Mouse (Mus musculus): ENCODE data around the gene Nfkbid. TPM values are rescaled to one million over a fixed set of nuclear protein-coding genes. Genes with fewer than 3 reads are reported as not detected.
A peak's percentile ranks its signal among the peaks of the same experiment; 100 is the strongest.

Nfkbid gene
- polyA plus RNA-seq, 1 experiment, result 3.1 TPM

- TF ChIP-seq POLR2A (IDR thresholded peaks at IDR 0.05; ENCODE audit: low read depth, low read length), result no peak
- no peak for TF ChIP-seq CTCF (conservative IDR thresholded peaks at IDR 0.05; ENCODE audit: insufficient read depth, insufficient read length, low read depth, low read length)
- Histone ChIP-seq H3K4me1 (ENCODE audit: control insufficient read depth, insufficient read depth, low read length) (no peaks in the 10 kb centered on the region), H3K4me3 (ENCODE audit: insufficient read depth, low read depth, low read length) (peak overlapping the region; percentile 70), H3K27ac (ENCODE audit: insufficient read depth, low read depth, low read length) (peak overlapping the region; percentile 37; the same call in 1 of the 2 replicates), H3K36me3 (ENCODE audit: control insufficient read depth, insufficient read depth, low read length) (no peaks in the 10 kb centered on the region), H3K27me3 (replicated peaks; ENCODE audit: control insufficient read depth, insufficient read depth, low read length) (no peaks in the 10 kb centered on the region)
- peak; percentile 26 for DNase-seq
- WGBS, result 38% methylated on average over 23 of the region's 23 CpGs
These were observed 1.6 kb downstream of the Nfkbid start for GRCm38 (mm10) chr7:30423071-30423641.

GRCm38 (mm10) chr7:30429327-30429726 is 7.8 kb downstream of the Nfkbid start:
- TF ChIP-seq POLR2A (IDR thresholded peaks at IDR 0.05; ENCODE audit: low read depth, low read length), result no peak
- TF ChIP-seq CTCF (conservative IDR thresholded peaks at IDR 0.05; ENCODE audit: insufficient read depth, insufficient read length, low read depth, low read length), result no peak
- H3K27me3 ChIP-seq (replicated peaks; ENCODE audit: control insufficient read depth, insufficient read depth, low read length), result no peaks in the 10 kb centered on the region
- H3K4me3 ChIP-seq (ENCODE audit: insufficient read depth, low read depth, low read length), result no peak overlapping the region
- no peaks in the 10 kb centered on the region for H3K4me1 ChIP-seq (ENCODE audit: control insufficient read depth, insufficient read depth, low read length)
- H3K27ac ChIP-seq (ENCODE audit: insufficient read depth, low read depth, low read length), result no peak overlapping the region
- no peak for DNase-seq
- no peaks in the 10 kb centered on the region for H3K36me3 ChIP-seq (ENCODE audit: control insufficient read depth, insufficient read depth, low read length)

DNA sequence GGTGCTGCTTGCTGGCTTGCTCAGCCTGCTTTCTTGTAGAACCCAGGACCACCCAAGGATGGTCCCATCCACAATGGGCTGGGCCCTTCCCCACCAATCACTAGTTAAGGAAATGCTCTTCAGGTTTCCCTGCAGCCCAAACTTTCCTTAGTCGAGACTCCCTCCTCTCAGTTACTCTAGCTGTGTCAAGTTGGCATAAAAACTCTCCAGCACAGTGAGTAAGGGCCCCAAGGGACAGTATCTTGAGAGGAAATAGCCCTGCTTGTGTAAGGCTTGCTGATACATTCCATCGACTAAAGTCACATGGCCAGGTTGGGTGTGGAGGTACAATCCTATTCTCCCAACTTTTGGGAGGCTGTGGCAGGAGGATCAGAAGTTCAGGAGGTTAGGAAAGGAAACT is 8.7 kb downstream of the Nfkbid start:
- Histone ChIP-seq H3K36me3 (ENCODE audit: control insufficient read depth, insufficient read depth, low read length) (no peaks in the 10 kb centered on the region), H3K4me3 (ENCODE audit: insufficient read depth, low read depth, low read length) (no peak overlapping the region), H3K27me3 (replicated peaks; ENCODE audit: control insufficient read depth, insufficient read depth, low read length) (no peaks in the 10 kb centered on the region), H3K27ac (ENCODE audit: insufficient read depth, low read depth, low read length) (no peak overlapping the region), H3K4me1 (ENCODE audit: control insufficient read depth, insufficient read depth, low read length) (no peaks in the 10 kb centered on the region)
- no peak for DNase-seq
- TF ChIP-seq POLR2A (IDR thresholded peaks at IDR 0.05; ENCODE audit: low read depth, low read length) (no peak), CTCF (conservative IDR thresholded peaks at IDR 0.05; ENCODE audit: insufficient read depth, insufficient read length, low read depth, low read length) (no peak)
- 36% methylated on average over 2 of the region's 2 CpGs for WGBS

- no peak overlapping the region for H3K27ac ChIP-seq (ENCODE audit: insufficient read depth, low read depth, low read length)
- no peaks in the 10 kb centered on the region for H3K36me3 ChIP-seq (ENCODE audit: control insufficient read depth, insufficient read depth, low read length)
- H3K27me3 ChIP-seq (replicated peaks; ENCODE audit: control insufficient read depth, insufficient read depth, low read length), result no peaks in the 10 kb centered on the region
- H3K4me1 ChIP-seq (ENCODE audit: control insufficient read depth, insufficient read depth, low read length), result no peaks in the 10 kb centered on the region
- peak; percentile 64 for DNase-seq
- TF ChIP-seq CTCF (conservative IDR thresholded peaks at IDR 0.05; ENCODE audit: insufficient read depth, insufficient read length, low read depth, low read length) (peak; percentile 63), POLR2A (IDR thresholded peaks at IDR 0.05; ENCODE audit: low read depth, low read length) (no peak)
- no peak overlapping the region for H3K4me3 ChIP-seq (ENCODE audit: insufficient read depth, low read depth, low read length)
- 0% methylated on average over 3 of the region's 3 CpGs for WGBS
These were observed 10.3 kb downstream of the Nfkbid start for GRCm38 (mm10) chr7:30431793-30432192.

DNA sequence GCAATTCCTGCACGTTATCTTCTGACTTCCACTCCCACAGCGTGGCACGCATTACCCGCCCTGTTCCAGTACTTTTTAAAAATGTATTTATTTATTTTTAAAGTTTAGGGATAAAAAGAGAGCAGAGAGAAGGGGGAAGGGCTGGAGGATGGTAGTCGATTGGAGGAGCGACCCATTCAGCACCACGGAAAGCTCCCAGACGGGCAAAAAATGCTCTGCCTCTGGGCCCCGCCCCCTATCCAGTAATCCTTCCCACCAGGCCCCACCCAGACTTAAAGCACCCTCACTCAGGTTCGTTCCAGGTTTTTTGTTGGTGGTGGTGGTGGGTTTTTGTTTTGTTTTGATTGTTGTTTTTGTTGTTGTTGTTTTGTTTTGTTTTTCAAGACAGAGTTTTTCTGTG is 12.7 kb downstream of the Nfkbid start:
- no peak overlapping the region for H3K27ac ChIP-seq (ENCODE audit: insufficient read depth, low read depth, low read length)
- TF ChIP-seq CTCF (conservative IDR thresholded peaks at IDR 0.05; ENCODE audit: insufficient read depth, insufficient read length, low read depth, low read length) (no peak), POLR2A (IDR thresholded peaks at IDR 0.05; ENCODE audit: low read depth, low read length) (no peak)
- WGBS, result under 1% methylated on average over 10 of the region's 10 CpGs

GRCm38 (mm10) chr7:30434701-30435100 is 13.2 kb downstream of the Nfkbid start:
- WGBS, result 66% methylated on average over 10 of the region's 10 CpGs
- no peaks in the 10 kb centered on the region for H3K36me3 ChIP-seq (ENCODE audit: control insufficient read depth, insufficient read depth, low read length)
- no peak overlapping the region for H3K4me3 ChIP-seq (ENCODE audit: insufficient read depth, low read depth, low read length)
- H3K4me1 ChIP-seq (ENCODE audit: control insufficient read depth, insufficient read depth, low read length), result no peaks in the 10 kb centered on the region
- TF ChIP-seq POLR2A (IDR thresholded peaks at IDR 0.05; ENCODE audit: low read depth, low read length) (no peak), CTCF (conservative IDR thresholded peaks at IDR 0.05; ENCODE audit: insufficient read depth, insufficient read length, low read depth, low read length) (no peak)
- no peaks in the 10 kb centered on the region for H3K27me3 ChIP-seq (replicated peaks; ENCODE audit: control insufficient read depth, insufficient read depth, low read length)
- no peak overlapping the region for H3K27ac ChIP-seq (ENCODE audit: insufficient read depth, low read depth, low read length)
- no peak for DNase-seq

More for the DNA sequence above, 12.7 kb downstream of the Nfkbid start:
- H3K4me1 ChIP-seq (ENCODE audit: control insufficient read depth, insufficient read depth, low read length), result no peaks in the 10 kb centered on the region
- no peaks in the 10 kb centered on the region for H3K36me3 ChIP-seq (ENCODE audit: control insufficient read depth, insufficient read depth, low read length)
- no peaks in the 10 kb centered on the region for H3K27me3 ChIP-seq (replicated peaks; ENCODE audit: control insufficient read depth, insufficient read depth, low read length)
- no peak overlapping the region for H3K4me3 ChIP-seq (ENCODE audit: insufficient read depth, low read depth, low read length)
- DNase-seq, result peak; percentile 59

DNA sequence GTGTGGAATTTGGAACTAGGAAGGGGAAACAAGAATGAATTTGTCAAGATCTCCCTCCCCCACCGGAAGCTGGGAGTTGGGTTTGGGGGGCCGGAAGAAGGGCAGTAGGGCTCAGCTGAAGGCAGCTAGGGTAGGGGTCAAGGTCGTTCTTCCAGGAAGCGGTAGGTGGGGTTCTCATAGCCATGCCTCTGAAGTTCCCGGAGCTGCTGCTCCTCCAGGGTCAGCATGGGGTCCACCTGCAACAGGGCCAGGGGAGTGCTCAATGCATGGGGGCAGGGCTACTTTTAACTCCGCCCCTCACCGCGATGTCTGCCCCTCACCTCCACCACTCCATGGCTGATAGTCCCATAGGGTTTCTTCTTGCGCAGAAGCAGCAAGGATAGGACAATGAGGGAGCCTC is 13.6 kb downstream of the Nfkbid start:
- Histone ChIP-seq H3K4me3 (ENCODE audit: insufficient read depth, low read depth, low read length) (no peak overlapping the region), H3K36me3 (ENCODE audit: control insufficient read depth, insufficient read depth, low read length) (no peaks in the 10 kb centered on the region), H3K4me1 (ENCODE audit: control insufficient read depth, insufficient read depth, low read length) (no peaks in the 10 kb centered on the region), H3K27ac (ENCODE audit: insufficient read depth, low read depth, low read length) (no peak overlapping the region), H3K27me3 (replicated peaks; ENCODE audit: control insufficient read depth, insufficient read depth, low read length) (no peaks in the 10 kb centered on the region)
- DNase-seq, result no peak
- WGBS, result 49% methylated on average over 9 of the region's 9 CpGs
- no peak for TF ChIP-seq CTCF (conservative IDR thresholded peaks at IDR 0.05; ENCODE audit: insufficient read depth, insufficient read length, low read depth, low read length)
- TF ChIP-seq POLR2A (IDR thresholded peaks at IDR 0.05; ENCODE audit: low read depth, low read length), result no peak
